Mouse (Mus musculus): ENCODE results near the gene Lpcat2.

Gene Lpcat2

DNA sequence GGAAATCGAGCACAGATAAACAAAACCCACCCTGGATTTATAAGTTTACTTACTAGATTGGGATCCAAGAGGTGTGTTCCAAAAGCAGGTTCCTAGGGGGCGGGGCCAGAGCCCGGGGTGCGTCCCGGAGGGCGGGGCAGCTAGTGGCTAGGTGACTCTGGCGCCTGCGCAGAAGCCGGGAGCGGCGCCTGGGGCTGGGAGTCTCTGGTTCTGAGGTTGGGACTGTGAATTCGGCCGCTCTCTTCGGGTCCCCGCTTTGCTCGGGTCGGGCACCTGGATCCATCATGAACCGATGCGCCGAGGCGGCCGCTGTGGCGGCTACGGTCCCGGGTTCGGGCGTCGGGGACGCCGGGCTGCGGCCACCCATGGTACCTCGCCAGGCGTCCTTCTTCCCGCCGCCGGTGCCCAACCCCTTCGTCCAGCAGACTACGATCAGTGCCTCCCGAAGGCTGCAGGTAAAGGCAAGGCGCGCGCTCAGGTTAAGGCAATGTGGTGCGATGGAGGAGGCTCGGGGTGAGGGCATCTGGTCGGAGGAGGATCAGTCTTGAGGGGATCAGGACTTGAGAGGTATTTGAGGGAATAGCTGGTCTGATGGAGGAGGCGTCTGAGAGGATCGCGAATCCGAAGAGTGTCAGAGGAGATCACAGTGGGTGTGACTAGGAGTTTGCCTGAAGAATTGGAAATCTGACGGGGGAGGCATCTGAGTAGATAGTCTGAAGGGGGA lies at the start of gene Lpcat2:
Gene Lpcat2, plus strand, starts transcription at position 169 of the 724 bp plus-strand sequence.
- DNase-seq = peak; percentile 80 to 81

DNA sequence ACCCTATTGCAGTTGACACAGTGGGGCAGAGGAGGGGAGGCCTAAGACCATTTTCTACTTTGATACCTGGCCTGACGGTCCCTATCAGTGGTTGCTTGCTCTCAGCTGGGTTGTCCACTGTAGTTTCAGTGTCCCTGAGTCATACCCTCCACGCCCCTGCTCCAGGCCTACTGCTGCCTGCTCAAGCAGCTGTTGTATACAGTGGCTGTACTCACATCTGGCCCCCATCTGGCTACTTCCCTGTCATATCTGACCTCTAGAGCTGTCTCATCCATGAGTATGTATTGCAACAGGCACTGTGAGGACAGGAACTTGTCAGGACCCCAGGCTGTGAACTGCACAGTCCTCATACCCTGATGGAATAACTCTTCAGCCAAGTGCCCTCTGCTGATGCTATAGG lies 42.4 kb upstream of the Lpcat2 start:
- DNase-seq = no peak

DNA sequence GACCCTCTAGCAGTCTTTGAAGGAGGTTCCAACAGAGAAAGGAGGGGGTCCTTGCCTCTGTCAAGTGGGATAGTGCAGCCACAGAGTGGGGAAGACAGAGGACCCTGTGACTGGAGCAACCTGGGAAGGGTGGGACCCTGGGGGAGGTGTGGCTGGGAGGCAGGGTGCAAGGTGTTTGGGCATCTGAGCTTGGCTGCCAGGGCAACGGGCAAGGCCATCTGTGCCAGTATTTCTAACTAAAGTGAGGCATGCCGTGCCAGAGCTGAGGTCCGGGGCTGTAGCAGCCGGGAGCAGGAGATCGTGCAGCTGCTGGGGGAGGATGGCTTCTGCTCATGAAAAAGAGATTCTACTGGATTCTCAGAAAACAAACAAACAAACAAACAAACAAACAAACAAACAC lies 39.5 kb upstream of the Lpcat2 start:
- DNase-seq = peak; percentile 30 to 33

DNA sequence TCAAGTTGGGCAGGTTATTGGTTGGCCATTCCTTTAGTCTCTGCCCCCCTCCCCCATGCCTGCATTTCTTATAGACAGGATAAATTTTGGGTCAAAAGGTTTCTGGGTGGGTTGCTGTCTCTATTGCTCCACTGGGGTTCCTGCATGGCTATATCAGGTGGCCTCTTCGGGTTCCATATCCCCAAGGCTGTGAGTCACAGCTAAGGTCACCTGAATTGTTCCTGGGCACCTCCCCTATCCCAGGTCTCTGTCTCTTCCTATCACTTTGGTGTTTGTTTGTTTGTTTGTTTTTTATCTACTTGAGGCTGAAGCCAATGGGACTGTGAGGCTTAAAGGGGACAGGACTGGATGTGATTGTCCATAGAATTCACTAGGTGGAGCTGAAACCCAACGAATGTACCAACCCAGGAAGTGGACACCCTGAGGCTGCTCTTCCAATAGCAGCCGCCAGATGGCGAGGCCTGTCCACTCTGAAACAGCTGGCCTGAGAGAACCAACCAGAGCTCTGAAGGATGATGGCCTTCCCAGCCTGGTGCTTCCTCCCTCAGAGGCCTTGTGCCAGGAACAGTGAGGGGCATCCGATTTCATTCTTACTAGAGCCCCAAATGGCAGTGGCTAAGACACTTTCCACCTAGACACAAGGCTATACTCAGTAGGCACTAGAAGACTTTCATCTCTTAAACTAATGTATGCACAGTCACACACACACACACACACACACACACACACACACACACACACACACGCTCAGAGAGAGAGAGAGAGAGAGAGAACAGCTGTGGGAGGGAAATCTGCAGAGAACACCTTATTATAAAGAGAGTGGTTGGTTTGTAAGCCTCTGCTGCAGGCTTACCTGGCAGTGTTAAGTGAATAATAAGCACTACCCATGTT lies 37.0 kb upstream of the Lpcat2 start:
- DNase-seq = peak; percentile 93 to 94

DNA sequence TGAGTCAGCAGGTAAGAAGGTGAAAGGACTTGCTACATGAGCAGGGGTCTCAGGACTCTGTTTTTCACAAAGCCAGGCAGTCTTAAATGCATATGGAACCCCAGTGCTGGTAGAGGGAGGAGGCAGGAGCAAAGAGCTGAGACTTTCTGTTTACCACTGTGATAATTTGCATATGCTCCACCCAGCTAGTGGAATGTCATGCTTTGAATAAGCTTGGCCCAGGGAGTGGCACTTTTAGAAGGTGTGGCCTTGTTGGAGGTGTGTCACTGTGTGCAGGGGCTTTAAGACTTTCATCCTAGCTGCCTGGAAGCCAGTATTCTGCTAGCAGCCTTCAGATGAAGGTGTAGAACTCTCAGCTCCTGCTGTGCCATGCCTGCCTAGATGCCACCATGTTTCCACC lies 34.0 kb upstream of the Lpcat2 start:
- no peak for DNase-seq

DNA sequence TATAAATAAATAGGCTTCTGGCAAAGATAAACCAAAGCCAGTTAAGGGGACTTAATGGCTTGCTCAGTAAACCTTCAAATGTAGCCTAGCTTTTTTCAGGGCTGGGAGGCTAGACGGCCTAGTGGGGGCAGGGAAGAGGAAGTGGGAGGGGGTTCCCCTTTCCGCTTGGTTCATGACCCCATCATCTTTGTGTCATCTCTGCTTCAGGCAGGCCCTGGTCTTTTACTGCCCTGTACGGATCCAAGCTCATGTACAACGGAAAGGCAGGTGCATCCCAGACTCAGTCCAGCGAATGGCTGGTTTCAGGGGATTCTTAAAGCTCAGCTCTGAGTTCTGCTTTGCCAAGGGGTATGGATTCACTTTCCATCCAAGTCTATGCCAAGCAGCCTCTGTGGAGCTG lies 32.8 kb upstream of the Lpcat2 start:
- DNase-seq = no peak

DNA sequence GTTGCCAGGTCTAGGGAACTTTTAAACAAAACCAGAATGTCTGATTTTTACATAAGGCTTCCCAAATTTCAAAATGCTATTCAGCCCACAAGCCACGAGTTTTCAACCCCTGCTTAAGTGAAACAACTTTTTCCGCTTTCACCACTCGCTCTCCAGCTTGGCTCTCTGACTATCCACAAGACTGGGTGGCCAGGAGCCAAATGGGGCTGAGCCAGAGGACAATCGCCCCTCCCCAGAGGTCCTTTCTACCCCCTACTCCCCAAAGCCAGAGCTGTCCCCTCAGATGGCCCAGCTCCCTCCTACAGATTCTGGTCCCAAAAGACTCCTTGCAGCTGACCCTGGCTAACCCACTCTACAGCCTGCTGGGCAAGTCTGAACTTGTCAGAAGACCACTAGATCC lies 29.1 kb upstream of the Lpcat2 start:
- peak; percentile 23 to 45 for DNase-seq

DNA sequence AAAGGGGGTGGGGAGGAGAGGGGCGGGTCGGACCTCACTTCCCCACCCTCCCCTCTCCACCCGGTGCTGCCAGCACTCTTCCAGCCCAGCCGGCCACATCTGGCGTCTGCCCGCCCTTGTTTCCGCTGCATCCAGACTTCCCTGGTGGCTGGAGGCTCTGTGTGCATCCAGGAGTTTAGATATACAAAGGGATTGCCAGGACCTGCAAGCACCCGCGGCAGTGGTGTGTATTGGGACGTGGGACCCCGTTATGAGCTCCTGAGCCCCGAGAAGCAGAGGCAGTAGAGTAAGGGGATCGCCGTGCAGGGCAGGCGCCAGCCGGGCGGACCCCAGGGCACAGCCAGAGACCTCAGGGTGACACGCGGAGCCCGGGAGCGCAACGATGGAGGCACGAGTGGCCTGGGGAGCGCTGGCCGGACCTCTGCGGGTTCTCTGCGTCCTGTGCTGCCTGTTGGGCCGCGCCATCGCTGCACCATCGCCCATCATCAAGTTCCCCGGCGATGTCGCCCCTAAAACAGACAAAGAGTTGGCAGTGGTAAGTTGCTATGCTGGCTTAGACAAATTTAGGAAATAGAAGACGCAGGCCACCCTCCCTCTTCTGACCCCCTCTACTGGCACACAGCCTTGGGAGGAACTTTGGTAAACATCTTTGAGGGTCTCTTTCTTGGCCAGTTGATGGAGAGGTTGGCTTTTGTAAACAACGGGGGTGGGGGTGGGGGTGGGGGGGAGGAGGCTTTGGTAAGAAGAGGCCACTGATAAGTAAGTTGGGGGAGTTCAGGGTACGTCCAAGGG lies 27.7 kb upstream of the Lpcat2 start, which contains the start of gene Mmp2:
Gene Mmp2, plus strand, starts transcription at position 49 of the 792 bp plus-strand sequence.
- no peak for DNase-seq

DNA sequence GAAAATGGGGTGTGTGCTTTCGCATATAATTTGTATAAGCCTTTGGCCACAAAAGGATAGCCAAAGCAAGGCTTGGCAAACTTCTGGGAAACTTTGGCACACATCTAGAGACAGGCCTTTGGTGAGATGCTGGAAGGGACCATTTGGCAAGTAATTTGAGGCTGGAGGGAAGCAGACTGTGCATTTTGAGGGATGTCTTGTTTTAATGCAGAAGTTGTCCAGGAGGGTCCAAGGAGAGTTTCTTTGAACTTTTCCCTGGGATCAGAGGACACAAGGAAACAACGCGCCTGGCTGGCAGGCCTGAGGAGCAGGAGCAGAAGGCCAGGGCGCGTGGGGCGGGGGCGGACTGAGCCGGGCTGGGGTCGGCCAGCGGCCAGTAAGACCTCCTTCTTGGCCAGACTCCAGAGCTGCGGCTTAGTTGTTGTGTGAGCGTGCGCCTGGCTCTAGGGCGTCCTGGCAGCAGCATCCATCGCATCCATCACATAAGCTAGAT lies 26.8 kb upstream of the Lpcat2 start:
- DNase-seq = peak; percentile 81 to 84

DNA sequence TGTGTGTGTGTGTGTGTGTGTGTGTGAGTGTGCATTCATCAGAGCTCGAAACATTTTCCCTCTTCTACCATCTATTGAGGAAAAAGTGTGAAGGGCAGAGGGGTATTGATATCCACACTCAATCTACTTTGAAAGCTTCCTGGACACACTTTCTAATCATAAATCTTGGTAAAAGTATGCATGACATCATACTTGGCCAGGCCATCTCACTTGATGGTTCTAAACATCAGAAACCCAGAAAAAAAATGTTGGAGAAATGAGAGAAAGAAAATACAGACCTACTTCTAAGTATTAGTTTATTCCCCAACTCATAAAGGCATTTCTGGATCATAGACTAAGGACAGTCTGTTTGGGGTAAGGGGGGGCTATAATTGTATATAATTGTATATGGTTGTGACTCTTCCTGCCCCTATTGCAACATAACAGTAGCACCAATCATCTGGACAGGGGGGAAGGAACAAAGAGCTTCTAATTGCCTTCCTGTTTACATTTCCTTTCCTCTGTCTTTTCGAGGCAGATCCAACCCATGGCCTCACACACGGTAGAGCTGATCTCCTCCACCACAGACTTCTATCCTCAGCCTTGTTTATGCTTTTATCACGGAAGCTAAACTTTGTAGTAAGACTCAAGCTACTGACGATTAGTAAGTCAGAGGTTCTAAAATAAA lies 20.9 kb upstream of the Lpcat2 start:
- DNase-seq = no peak

DNA sequence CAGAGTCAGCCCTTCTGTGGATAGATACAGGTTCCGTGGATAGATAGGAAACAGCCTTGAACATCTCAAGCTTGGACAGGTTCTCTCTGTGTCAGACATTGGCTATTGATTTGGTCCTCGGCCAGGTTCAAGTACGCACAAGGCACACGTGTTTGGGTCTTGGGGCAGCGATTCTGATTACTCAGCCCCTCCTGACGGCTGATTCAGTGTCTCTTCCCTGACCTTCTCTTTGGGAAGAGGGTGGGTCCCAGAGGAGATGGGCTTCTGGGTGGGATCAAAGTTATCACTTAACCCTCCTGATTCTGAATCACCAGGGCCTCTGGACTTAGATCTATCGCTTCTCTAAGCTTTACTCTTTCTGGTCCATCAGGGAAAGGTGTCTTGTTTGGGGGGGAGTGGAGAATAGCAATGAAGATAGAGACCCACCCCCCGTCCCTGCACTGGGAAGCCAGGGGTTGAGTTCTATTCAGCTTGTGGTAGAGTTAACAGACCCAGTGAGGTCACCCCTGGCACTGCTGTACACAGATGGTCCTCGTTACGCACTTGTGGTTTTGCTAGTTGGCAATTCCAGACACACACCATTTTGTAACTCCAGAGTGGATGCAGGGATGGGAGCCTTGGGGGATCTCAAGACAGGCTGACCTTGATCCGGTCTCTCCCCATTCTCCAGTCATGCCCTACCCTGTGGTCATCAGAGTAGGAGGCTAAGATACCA lies 20.2 kb upstream of the Lpcat2 start:
- DNase-seq = no peak

DNA sequence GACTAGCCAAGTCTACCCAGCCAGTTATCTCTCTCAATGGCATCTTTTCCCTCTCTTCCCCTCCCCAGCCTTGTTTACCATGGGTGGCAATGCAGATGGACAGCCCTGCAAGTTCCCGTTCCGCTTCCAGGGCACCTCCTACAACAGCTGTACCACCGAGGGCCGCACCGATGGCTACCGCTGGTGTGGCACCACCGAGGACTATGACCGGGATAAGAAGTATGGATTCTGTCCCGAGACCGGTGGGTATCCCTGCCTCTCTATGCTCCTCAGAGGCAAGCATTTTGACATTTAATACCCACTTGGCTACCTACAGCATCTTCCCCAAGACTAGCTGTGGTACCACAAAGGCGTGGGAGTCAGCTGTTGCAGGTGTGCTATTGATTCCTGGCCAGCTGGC lies 19.2 kb upstream of the Lpcat2 start:
- no peak for DNase-seq

DNA sequence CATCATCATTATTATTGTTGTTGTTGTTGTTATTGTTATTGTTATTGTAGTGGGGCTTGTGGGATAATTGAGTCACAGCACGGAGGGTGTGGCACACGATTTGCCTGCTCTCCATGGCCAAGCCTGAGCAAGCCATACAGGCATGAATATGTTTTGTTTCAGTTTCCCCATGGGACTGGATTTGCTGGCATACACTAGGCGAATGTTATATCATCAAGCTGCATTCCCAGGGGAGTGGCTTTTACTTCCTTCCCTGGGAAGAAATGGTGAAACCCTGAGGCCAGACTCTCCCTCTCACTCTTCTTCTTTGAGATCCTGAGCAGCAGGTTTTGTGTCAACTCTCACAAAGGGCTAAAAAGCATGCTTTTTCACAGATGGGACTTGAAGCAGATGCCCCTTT lies 16.5 kb upstream of the Lpcat2 start:
- no peak for DNase-seq

DNA sequence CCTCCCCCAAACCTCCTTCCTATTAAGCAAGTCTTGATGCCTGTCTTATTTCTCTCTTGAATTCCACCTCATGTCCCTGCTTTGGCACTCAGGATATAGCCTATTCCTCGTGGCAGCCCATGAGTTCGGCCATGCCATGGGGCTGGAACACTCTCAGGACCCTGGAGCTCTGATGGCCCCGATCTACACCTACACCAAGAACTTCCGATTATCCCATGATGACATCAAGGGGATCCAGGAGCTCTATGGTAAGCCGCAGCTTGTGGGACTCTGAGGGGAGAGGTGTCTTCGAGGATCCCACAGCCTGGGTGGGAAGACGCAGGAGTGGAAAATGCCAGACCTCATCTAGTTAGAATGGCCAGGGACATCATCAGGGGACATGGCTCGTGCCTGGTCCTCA lies 16.0 kb upstream of the Lpcat2 start:
- no peak for DNase-seq

DNA sequence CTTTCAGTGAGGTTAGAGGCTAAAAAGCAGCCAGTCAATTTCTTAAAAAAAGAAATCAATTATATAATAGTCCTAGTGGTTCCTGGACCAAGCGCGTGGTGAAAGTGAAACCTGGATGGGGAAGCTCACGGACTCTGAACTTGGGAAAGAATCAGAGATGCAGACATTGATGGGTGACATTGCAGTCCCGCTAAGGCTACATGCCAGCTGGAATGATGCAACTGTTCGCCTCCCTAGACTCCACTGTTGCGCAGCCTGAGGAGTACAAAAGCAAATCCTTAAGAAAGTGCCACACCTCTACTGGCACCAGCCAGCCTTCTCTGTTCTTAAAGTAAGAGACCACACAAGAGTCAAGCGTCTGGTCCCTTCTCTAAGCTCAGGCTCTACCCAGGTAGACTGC lies 15.3 kb upstream of the Lpcat2 start:
- no peak for DNase-seq

DNA sequence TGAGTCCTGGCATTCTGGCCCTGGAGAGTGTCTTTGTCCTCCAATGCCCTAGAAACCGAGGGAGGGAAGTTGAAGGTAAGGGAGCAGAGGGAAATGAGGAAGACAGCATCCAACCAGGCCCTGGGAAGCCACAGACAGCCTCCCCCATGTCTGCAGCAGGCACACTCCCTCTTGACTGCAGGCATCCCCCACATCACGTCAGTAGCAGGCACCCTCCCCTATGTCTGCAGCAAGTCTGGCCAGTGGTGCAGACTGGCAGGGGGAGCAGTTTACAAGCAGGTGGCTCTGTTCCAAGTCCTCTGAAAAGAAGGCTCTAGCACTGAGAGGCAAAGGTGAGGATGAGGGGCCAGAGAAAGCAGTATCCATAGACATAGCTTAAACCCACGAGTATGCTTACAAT lies 8.5 kb upstream of the Lpcat2 start:
- DNase-seq = no peak

DNA sequence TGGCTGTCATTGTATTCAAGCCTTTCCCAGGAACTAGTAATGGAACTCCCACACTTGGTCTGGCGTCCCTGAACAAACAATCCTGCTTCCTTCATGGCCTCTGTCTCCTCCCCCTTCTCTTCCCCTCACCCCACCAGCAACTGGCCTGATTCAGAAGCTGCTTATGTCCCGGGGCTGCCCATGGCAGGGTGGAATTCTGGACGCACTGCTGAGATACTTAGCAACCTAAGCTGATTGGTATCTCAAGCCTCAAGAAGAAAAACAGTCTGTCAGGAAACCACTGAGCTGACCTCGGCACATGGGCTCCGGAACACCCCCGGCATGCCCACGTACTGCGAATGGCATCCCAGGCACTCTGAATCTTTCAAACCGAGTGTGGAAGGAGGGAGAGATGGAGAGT lies 7.8 kb upstream of the Lpcat2 start:
- no peak for DNase-seq

DNA sequence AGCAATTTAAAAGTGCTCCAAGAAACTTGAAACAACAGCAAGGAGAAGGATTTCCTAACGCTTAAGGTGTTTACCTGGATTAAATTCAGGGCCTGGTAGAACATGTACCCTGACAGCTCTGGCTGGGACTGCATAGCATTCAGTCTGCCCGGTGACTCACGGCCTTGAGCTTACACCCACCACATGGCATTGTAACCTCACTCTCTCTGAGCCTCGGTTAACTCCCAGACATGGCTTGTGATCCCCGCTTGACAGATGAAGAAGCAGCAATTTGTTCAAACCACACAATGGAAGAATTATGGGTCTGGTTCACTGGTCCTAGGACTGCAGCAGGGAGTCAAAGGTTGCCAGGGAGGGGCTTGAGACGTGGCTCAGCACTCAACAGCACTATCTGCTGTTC lies 5.9 kb upstream of the Lpcat2 start:
- DNase-seq = no peak

DNA sequence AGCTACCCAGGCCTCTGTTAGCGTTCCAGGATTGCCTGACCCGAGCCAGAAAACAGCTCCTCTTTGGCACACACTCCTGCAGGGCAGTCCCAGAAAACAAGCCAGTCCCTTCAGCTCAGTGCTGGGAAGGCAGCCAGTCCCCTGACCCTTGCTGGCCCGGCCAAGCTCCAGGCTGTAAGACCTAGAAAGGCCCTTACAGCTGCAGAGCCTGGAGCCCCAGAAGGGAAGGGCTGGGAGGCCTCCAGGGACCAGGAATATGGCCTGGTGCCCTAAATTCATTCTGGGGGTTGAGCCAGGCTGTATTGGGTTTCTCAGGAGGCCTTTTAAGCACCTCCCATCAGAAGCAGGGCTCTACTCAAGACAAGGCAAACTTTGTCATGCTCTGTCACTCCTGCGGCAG lies 4.9 kb upstream of the Lpcat2 start:
- DNase-seq = peak; percentile 71 to 81

DNA sequence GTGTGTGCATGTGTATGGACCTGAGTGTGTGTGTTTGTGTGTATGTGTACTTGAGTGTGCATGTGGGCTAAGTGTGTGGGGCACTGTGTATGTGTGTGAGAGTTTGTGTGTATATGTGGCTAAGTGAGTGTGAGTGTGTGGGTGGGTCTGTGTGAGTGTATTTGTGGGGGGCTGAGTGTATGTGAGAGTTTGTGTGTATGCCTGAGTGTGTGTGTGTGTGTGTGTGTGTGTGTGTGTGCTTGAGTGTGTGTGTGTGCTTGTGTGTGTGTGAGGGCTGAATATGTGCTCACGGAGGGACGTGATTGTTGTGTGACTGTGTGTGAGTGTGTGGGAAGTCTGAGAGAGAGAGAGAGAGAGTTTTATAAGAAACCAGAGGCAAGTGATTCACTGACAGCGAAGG lies 3.8 kb upstream of the Lpcat2 start:
- no peak for DNase-seq

DNA sequence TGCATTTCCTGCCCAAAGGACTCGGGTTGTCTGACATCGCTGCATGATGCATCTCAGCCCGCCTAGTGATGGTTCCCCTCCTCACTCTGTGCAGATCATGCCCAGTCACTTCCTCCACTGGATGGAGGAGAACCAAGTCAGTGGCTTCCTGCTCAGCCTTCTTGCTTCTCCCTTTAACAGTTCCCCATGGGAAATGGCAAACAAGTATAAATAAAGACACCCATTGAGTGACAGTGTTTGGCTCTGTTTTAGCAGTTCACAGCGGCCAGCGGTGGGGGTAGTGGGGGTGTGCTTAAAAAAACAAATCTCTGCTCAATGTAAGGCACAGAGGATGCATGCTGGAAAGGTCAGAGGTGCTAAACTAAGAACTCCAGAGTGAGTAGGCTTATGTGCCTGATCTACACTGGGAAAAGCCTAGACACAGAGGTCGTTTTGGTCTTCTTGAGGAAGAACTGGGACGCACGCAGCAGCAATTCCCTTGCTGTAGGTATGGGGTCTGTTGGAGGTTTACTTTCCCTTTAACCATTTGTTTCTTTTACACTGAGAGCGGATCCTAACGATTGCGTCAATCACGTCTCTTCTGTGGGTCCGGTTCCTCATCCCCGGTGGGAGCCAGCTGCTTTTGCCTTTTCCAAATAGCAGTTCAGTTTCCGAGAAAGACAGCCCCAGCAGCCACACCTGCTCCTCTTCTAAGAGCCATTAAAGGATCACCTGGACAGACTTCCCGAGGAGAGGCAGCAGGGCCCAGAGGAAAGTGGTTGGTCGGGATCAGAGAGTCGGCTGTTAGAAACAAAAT lies 1.8 kb upstream of the Lpcat2 start:
- no peak for DNase-seq
